9 mouse cellular contexts compared by ENCODE assay signal in the genomic region with DNA sequence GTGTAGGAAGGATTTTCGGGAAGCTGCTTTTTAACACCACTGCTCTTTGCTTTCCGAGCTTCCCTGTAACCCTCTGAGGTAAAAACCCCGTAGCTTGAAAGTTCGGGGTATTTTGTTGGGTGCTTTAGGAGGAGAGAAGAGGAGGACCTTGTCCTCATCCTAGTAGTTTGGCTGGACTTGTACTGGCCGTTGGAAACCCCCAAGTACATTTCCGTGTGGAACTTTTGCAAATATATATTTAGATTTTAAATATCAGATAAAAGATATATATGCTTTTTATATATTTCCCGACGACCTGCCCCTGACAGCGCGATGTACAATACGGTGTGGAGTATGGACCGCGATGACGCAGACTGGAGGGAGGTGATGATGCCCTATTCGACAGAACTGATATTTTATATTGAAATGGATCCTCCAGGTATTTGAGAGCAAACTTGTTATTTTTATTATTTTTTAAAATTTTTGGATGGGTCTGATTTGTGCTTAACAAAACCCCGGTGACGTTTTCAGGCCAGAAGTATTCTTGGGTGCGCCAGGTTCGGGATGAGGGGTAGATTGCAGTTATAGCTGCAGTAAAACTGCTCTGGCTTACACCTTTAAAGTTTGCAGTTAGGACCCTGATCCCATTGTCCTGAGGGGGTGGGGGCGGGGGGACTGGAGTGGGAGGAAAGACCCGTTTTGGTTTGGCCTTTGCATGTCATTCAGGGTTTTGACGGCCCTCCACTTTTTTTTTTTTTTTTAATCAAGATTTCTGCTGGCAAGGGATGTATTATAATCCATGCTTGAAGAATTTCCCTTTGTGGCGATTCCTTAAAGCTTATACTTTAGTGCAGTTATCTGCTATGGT. TPM values are rescaled to one million over a fixed set of nuclear protein-coding genes. Genes with fewer than 3 reads are reported as not detected.
DNase-seq lines count a peak whose midpoint lies in the region; ATAC-seq and TF ChIP-seq lines count a peak whose summit lies in the region.
"Had no signal": no experiment of that assay in that cellular context is flagged by ENCODE, and none has a peak within 500 bp of the region (broad histone marks: within the 10 kb centered on the region; RNA-seq: fewer than 3 reads in every experiment).

No protein-coding gene starts in this region.

- H3K36me3 ChIP-seq in heart, embryonic 11.5 days (ENCODE audit: control insufficient read depth, insufficient read depth, low read length): no peaks in the 10 kb centered on the region
- H3K36me3 ChIP-seq in spleen, adult 2 months (ENCODE audit: control insufficient read depth, insufficient read depth, low read length): no peaks in the 10 kb centered on the region

- H3K9ac ChIP-seq in heart, embryonic 11.5 days (ENCODE audit: low read depth, low read length): peak overlapping the region; percentile 93

- WGBS in heart, embryonic 11.5 days (ENCODE audit: insufficient replicate concordance): under 1% methylated on average over 23 of the region's 23 CpGs
- 3% methylated on average over 23 of the region's 23 CpGs for WGBS in spleen, adult 2 months

- H3K27me3 ChIP-seq in heart, embryonic 11.5 days (ENCODE audit: control insufficient read depth, insufficient read depth, low read length): no peaks in the 10 kb centered on the region
- no peaks in the 10 kb centered on the region; the same call in 1 of the 2 replicates for H3K27me3 ChIP-seq in spleen, adult 2 months (ENCODE audit: control insufficient read depth, insufficient read depth, low read length)

- peak; percentile 34 to 52 for DNase-seq in adrenal gland, adult (ENCODE audit: inconsistent age in 2 of 2, low spot score in 1 of 2)
- no peak for DNase-seq in adrenal gland, postnatal 4 days (ENCODE audit: low spot score in 2 of 2)
- peak; percentile 48 for DNase-seq in Muller cell, postnatal 12 days (ENCODE audit: inconsistent ontology term)
- peak; percentile 54 to 56 for DNase-seq in cerebellum, postnatal 25 days
- peak; percentile 13 to 34 for DNase-seq in kidney, postnatal 25 days
- peak; percentile 4 for DNase-seq in lung, postnatal 14 days
- DNase-seq in spleen, adult 2 months (ENCODE audit: low read depth in 1 of 2, low spot score in 2 of 2): peak; percentile 4 to 10

- H3K4me2 ChIP-seq in heart, embryonic 11.5 days: peak overlapping the region; percentile 83

- H3K27ac ChIP-seq in heart, embryonic 11.5 days (ENCODE audit: low read depth, low read length): peak overlapping the region; percentile 98
- H3K27ac ChIP-seq in spleen, adult 2 months (ENCODE audit: insufficient read depth, low read length): peak overlapping the region; percentile 70; the same call in 1 of the 2 replicates

- H3K4me3 ChIP-seq in heart, embryonic 11.5 days (ENCODE audit: low read depth, low read length): peak overlapping the region; percentile 76
- peak overlapping the region; percentile 76 for H3K4me3 ChIP-seq in spleen, adult 2 months (ENCODE audit: extremely low read depth, insufficient read depth, insufficient read length)

- H3K9me3 ChIP-seq in heart, embryonic 11.5 days (replicated peaks; ENCODE audit: control insufficient read depth, low read length): no peaks in the 10 kb centered on the region

- TF ChIP-seq CTCF in spleen, adult 2 months (IDR thresholded peaks at IDR 0.05; ENCODE audit: extremely low read depth, insufficient read depth, insufficient read length, insufficient replicate concordance): no peak

- no peak for TF ChIP-seq POLR2A in spleen, adult 2 months (IDR thresholded peaks at IDR 0.05; ENCODE audit: low read depth, low read length)

- ATAC-seq in heart, embryonic 11.5 days (replicated peaks; ENCODE audit: insufficient number of reproducible peaks, low FRiP score, low TSS enrichment): no peak

- peaks cover 3% of the 10 kb centered on the region; the same call in 1 of the 2 replicates for H3K4me1 ChIP-seq in heart, embryonic 11.5 days (ENCODE audit: control insufficient read depth, insufficient read depth, low read length)
- H3K4me1 ChIP-seq in spleen, adult 2 months (ENCODE audit: control insufficient read depth, insufficient read depth, insufficient read length): no peaks in the 10 kb centered on the region

RNA-seq across cellular contexts. Expression of gene Pik3r3, which starts 0.8 kb away (rescaled TPM):
- total RNA-seq in adrenal gland, postnatal 4 days (2021): 10 to 100 TPM; 16.7 to 19.7 TPM
- polyA plus RNA-seq in heart, embryonic 11.5 days (2014; fragmentation: Nextera tagmentation; extraction: Ambion mirVana): 21.5 and 22.4 TPM in 2 replicates
- polyA plus RNA-seq in spleen, adult 2 months (2012; rRNA removed): 3.5 and 4.4 TPM in 2 replicates

RNA-seq across cellular contexts. Expression of gene Gm49337, which starts 49.0 kb away (rescaled TPM):
- total RNA-seq in adrenal gland, postnatal 4 days (2021): not detected
- not detected in 2 replicates for polyA plus RNA-seq in heart, embryonic 11.5 days (2014; fragmentation: Nextera tagmentation; extraction: Ambion mirVana)
- not detected in 2 replicates for polyA plus RNA-seq in spleen, adult 2 months (2012; rRNA removed)
- total RNA-seq: layer of hippocampus, postnatal 10 days had no signal

RNA-seq across cellular contexts. Expression of gene 1700042G07Rik, which starts 49.0 kb away (rescaled TPM):
- not detected for total RNA-seq in adrenal gland, postnatal 4 days (2021)
- polyA plus RNA-seq in heart, embryonic 11.5 days (2014; fragmentation: Nextera tagmentation; extraction: Ambion mirVana): not detected in 2 replicates
- polyA plus RNA-seq in spleen, adult 2 months (2012; rRNA removed): not detected in 2 replicates
- total RNA-seq: layer of hippocampus, postnatal 10 days had no signal

RNA-seq across cellular contexts. Expression of gene Tspan1, which starts 54.8 kb away (rescaled TPM):
- 1 to 10 TPM in 1 of 2 experiments, under 1 TPM in 1; 0.17 to 1.6 TPM for total RNA-seq in adrenal gland, postnatal 4 days (2021)
- not detected in 2 replicates for polyA plus RNA-seq in heart, embryonic 11.5 days (2014; fragmentation: Nextera tagmentation; extraction: Ambion mirVana)
- polyA plus RNA-seq in spleen, adult 2 months (2012; rRNA removed): 0.04 TPM in 1 of 2 replicates, not detected in the other

Comparison
In these comparisons a context has a peak if more than half of its experiments do, and no peak if none do; other contexts are left out.
1. DNase-seq: peak in adrenal gland, adult (2 of 2), Muller cell, postnatal 12 days (single experiment), cerebellum, postnatal 25 days (2 of 2), kidney, postnatal 25 days (2 of 2), lung, postnatal 14 days (single experiment) and spleen, adult 2 months (2 of 2); none in adrenal gland, postnatal 4 days (0 of 2).